Mouse (Mus musculus) bone marrow, adult 2 months (tissue): ENCODE results near the gene B020011L13Rik.
"Not testable (repeated sequence)": the region's sequence is repeated elsewhere in the genome, so short reads cannot be mapped to it uniquely, and the experiment has no call there.

Experiments used
- CTCF ChIP-seq: fragments of 200-500 bp; IDR thresholded peaks from 2 replicates; pipeline ENCODE4 v1.5.1; 2011; ENCODE audit warnings: low read length, control low read depth; ENCODE audit not compliant: control insufficient read depth, insufficient read depth
- POLR2A ChIP-seq: fragments of 200-500 bp; IDR thresholded peaks from 2 replicates; pipeline ENCODE4 v1.6.1; 2011; ENCODE audit warnings: low read depth, mild to moderate bottlenecking, control low read depth, low read length, borderline replicate concordance; ENCODE audit not compliant: control insufficient read depth

DNA sequence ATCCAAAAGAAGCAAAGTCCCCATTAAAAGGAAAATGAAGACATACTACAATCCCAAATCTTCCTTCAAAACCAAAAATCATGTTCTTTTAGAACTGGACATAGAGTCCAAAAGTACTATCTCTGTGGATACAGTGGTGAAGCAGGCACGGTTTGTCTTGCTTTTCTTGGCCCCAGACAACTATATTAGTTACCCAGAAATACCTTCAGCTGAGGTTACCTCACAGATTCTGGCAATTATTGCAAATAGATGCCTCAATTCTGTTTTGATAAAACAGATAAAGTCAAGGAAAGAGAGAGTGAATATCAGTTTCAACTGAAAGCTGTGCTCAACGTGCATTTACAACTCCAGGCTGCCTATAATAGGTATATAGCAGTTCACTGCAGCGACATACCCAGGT is at the start of gene B020011L13Rik:
- not testable (repeated sequence) for TF ChIP-seq CTCF, POLR2A
